Mouse (Mus musculus) forebrain, embryonic 12.5 days (tissue): ENCODE data around the gene Pip5k1b. TPM values are rescaled to one million over a fixed set of nuclear protein-coding genes. Genes with fewer than 3 reads are reported as not detected.

Experiments
- ATAC-seq: fragments of 200-750 bp; cut with Nextera tagmentation; 2 replicates; pipeline ENCODE4 v1.8.0; 2017; ENCODE audit warnings: moderate TSS enrichment; ENCODE audit not compliant: low FRiP score
- H3K27ac ChIP-seq: fragments of 300-500 bp; sonication (generic); 2 replicates; pipeline ENCODE4 v1.5.1; 2016; ENCODE audit warnings: mild to moderate bottlenecking
- H3K27me3 ChIP-seq: fragments of 300-500 bp; sonication (generic); 2 replicates; pipeline ENCODE4 v1.6.1; 2016; ENCODE audit warnings: mild to moderate bottlenecking
- H3K36me3 ChIP-seq: fragments of 300-500 bp; sonication (generic); replicated peaks from 2 replicates; pipeline ENCODE4 v1.6.1; 2016; ENCODE audit warnings: mild to moderate bottlenecking
- H3K4me1 ChIP-seq: fragments of 300-500 bp; sonication (generic); 2 replicates; pipeline ENCODE4 v1.6.1; 2016
- H3K4me2 ChIP-seq: fragments of 300-500 bp; sonication (generic); 2 replicates; pipeline ENCODE4 v1.6.1; 2016; ENCODE audit warnings: mild to moderate bottlenecking, moderate library complexity
- H3K4me3 ChIP-seq: fragments of 300-500 bp; sonication (generic); replicated peaks from 2 replicates; pipeline ENCODE4 v1.5.1; 2016; ENCODE audit warnings: mild to moderate bottlenecking
- H3K9ac ChIP-seq: fragments of 300-500 bp; sonication (generic); 2 replicates; pipeline ENCODE4 v1.6.1; 2016; ENCODE audit warnings: mild to moderate bottlenecking
- H3K9me3 ChIP-seq: fragments of 300-500 bp; sonication (generic); 2 replicates; pipeline ENCODE4 v1.6.1; 2016
- WGBS: fragments of 180-500 bp; shearing (Covaris S2); methylation state at CpG from one replicate; pipeline ENCODE4 v1.1.7; 2016; 5-methylcytosine and 5-hydroxymethylcytosine counted together
- polyA plus RNA-seq: library from polyadenylated mRNA; unstranded; fragments of >200 nt; fragmentation: Nextera tagmentation; extraction: Ambion mirVana; gene quantifications from 2 replicates; pipeline ENCODE4 v1.2.1, GENCODE M21; 2016

The Pip5k1b gene
- polyA plus RNA-seq, 1 experiment from 2014 or later: 1.5 TPM

DNA sequence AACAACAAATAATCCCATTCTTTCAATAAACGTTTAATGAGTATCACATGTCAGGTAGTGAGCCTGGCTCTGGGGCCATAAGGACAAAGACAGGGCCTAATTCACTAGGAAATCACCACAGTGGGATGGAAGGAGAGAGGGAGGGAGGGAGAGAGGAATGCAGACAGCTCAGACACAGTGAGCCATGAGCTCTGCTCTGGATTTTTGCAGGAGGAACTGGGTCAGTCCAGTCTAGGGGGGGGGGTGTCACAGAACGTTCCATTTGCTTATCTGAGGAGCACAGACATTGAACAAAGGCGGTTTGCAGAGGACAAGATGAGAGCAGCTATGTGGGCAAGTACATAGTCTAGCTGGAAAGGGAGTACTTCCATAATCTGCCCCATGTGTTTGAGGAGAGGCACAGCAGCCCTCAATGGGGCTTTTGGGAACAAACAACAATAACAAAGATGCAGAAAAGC lies 103.2 kb downstream of the Pip5k1b start:
- Histone ChIP-seq H3K4me2 (no peak overlapping the region), H3K9ac (no peak overlapping the region), H3K27ac (peak overlapping the region; percentile 69), H3K27me3 (no peaks in the 10 kb centered on the region), H3K4me1 (peaks cover 22% of the 10 kb centered on the region), H3K4me3 (no peak overlapping the region), H3K36me3 (no peaks in the 10 kb centered on the region), H3K9me3 (no peaks in the 10 kb centered on the region)
- ATAC-seq: peak; percentile 76
- 13% methylated on average over 3 of the region's 3 CpGs for WGBS

DNA sequence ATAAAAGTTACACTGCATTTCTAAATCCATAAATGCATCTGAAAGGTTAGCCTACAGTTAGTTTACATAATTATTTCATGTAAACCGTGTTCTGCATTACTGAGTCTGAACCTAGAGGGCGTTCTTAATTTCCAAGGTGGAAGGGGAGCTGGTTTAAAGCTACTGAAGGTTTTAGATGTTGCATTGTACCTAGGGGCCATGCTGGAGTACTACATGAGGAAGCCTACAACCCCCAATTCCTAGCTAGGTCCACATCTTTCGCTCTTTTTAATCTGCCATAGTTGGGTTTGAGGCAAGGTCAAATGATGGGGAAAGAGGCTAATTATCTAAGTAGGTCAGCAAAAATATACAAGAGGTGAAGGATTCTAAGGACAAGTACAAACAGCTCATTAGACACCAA lies 104.0 kb downstream of the Pip5k1b start:
- Histone ChIP-seq H3K27me3 (no peaks in the 10 kb centered on the region), H3K4me3 (no peak overlapping the region), H3K4me1 (peaks cover 22% of the 10 kb centered on the region), H3K36me3 (no peaks in the 10 kb centered on the region), H3K9ac (no peak overlapping the region), H3K4me2 (no peak overlapping the region), H3K9me3 (no peaks in the 10 kb centered on the region), H3K27ac (no peak overlapping the region)
- WGBS: 88% methylated on average over 3 of the region's 3 CpGs
- no peak for ATAC-seq

DNA sequence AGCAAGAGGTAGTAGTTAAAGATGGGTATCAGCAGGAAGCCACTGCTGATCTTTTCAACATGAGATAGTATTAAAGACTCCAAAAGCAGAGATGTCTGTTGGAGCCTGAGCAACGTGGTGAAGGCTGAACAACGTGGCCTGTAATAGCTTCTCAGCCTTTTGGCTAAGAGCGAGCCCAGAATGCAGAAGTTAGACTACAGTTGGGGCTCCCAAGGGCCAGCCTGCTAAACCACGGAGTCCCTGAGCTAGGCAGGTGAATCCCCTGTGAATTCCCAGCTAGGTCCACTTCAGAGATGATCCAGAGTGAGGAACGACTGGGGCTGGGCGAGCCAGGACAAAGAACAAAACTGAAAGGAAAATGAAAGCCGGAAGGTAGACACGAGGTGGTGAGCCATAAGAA lies 104.9 kb downstream of the Pip5k1b start:
- Histone ChIP-seq H3K4me1 (peaks cover 22% of the 10 kb centered on the region), H3K27ac (no peak overlapping the region), H3K27me3 (no peaks in the 10 kb centered on the region), H3K9me3 (no peaks in the 10 kb centered on the region), H3K4me3 (no peak overlapping the region), H3K36me3 (no peaks in the 10 kb centered on the region), H3K4me2 (no peak overlapping the region), H3K9ac (no peak overlapping the region)
- ATAC-seq: no peak
- 94% methylated on average over 8 of the region's 8 CpGs for WGBS

DNA sequence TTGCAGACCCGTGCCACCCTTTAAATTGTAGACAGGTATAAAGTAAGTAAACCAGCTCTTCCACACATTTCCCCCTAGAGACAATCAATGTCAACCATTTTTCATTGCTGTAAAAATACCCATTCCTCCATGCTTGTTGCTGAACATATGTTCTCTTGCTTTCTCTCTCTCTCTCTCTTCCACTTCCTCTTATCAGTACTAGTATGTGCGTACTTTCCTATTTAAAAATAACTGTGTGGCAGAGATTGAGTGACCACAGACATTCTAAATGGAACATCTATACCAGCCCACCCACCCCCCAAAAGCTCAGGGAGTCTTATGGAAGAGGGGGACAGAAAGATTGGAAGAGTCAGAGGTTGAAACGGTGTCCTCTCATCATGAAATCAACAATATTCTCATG lies 111.3 kb downstream of the Pip5k1b start:
- no peak for ATAC-seq
- Histone ChIP-seq H3K9ac (no peak overlapping the region), H3K4me2 (no peak overlapping the region), H3K27me3 (no peaks in the 10 kb centered on the region), H3K9me3 (no peaks in the 10 kb centered on the region), H3K36me3 (no peaks in the 10 kb centered on the region), H3K4me1 (no peaks in the 10 kb centered on the region), H3K4me3 (no peak overlapping the region), H3K27ac (no peak overlapping the region)
- 91% methylated on average over 3 of the region's 3 CpGs for WGBS

DNA sequence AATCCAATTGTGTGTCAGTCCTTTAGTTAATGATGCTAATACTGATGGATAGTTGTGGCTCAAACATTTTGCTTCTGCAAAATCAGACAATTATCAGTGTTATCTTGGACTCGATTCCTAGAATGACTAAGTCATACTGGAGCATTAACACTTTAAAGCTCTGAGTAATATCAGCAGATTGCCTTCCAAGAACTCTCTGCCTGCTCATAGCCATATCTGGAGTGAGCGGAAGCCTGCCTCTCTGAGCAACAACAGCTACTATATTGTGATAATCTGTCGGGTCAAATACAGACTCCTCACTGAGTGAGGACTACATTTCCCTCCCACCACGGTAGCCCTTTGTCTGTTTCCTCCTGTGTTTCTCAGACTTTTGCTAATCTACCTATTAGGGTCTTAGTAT lies 116.0 kb downstream of the Pip5k1b start:
- H3K4me2 ChIP-seq: no peak overlapping the region
- H3K27ac ChIP-seq: no peak overlapping the region
- no peaks in the 10 kb centered on the region for H3K4me1 ChIP-seq
- H3K4me3 ChIP-seq: no peak overlapping the region
- H3K36me3 ChIP-seq: no peaks in the 10 kb centered on the region
- H3K27me3 ChIP-seq: no peaks in the 10 kb centered on the region
- no peaks in the 10 kb centered on the region for H3K9me3 ChIP-seq
- no peak for ATAC-seq
- 71% methylated on average over 4 of the region's 4 CpGs for WGBS
- H3K9ac ChIP-seq: no peak overlapping the region

DNA sequence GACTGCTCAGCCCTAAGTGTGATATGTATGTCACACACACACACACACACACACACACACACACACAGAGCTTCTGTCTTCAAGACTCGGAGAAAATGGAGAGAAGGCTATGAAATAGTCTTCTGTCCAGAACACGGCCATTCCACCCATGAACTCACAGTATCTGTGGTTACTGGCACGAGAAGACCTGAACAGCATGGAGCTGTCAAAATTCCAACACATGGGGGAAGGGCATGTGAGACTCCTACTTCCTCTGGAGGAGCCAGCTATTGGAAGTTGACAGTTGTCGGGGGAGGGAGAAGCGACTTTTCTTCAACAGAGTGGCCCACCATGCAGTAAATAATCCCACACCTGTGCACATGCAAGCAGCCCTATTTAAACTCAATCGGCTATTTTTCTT lies 121.4 kb downstream of the Pip5k1b start:
- 92% methylated on average over 6 of the region's 6 CpGs for WGBS

DNA sequence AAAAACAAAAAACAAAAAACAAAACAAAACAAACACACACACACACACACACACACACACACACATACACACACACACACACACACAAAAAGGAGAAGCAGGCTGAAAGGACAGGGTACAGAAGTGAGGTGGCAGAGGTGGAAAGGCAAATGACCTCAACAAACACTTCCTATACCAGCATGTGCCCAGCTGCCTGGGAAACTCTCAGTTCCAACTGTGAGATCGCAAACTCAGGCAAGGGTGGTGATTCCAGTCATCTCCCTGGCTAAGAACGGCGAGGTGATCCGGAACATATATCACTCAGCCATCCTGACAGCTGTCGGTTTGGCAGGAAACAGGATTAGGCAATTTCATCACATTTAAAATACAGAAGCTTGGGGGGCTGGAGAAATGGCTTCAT lies 123.2 kb downstream of the Pip5k1b start:
- Histone ChIP-seq H3K27me3 (no peaks in the 10 kb centered on the region), H3K27ac (no peak overlapping the region), H3K4me3 (no peak overlapping the region), H3K36me3 (no peaks in the 10 kb centered on the region), H3K9me3 (no peaks in the 10 kb centered on the region), H3K4me1 (no peaks in the 10 kb centered on the region), H3K9ac (no peak overlapping the region), H3K4me2 (no peak overlapping the region)
- no peak for ATAC-seq
- 90% methylated on average over 5 of the region's 5 CpGs for WGBS

More for the DNA sequence above, 121.4 kb downstream of the Pip5k1b start:
- Histone ChIP-seq H3K4me3 (no peak overlapping the region), H3K27ac (no peak overlapping the region), H3K4me2 (no peak overlapping the region), H3K4me1 (no peaks in the 10 kb centered on the region), H3K27me3 (no peaks in the 10 kb centered on the region), H3K9ac (no peak overlapping the region), H3K9me3 (no peaks in the 10 kb centered on the region), H3K36me3 (no peaks in the 10 kb centered on the region)
- ATAC-seq: no peak

DNA sequence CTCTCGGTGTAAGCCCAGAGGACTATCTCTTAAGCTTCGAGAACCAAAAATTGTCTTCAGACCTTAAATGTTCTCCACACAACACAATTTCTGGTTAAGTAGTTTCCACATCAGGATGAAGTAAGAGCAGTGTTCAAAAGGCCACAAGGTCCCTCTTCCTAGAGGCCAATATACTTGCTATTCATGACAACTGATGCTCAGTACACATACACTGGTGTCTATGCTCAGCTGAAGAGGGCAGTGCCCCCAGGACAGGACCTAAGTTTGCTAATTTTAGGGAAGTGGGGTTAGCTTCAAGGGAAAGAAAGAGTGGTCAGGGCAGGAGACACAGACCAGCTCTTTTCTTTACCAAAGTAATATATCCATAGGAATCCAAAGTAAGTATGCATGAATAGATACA lies 124.3 kb downstream of the Pip5k1b start:
- no peak overlapping the region for H3K9ac ChIP-seq
- no peaks in the 10 kb centered on the region for H3K27me3 ChIP-seq
- no peak for ATAC-seq
- H3K9me3 ChIP-seq: no peaks in the 10 kb centered on the region
- no peak overlapping the region for H3K4me2 ChIP-seq
- no peak overlapping the region for H3K27ac ChIP-seq
- no peaks in the 10 kb centered on the region for H3K4me1 ChIP-seq
- WGBS: 95% methylated on average over 2 of the region's 2 CpGs
- no peak overlapping the region for H3K4me3 ChIP-seq
- no peaks in the 10 kb centered on the region for H3K36me3 ChIP-seq

DNA sequence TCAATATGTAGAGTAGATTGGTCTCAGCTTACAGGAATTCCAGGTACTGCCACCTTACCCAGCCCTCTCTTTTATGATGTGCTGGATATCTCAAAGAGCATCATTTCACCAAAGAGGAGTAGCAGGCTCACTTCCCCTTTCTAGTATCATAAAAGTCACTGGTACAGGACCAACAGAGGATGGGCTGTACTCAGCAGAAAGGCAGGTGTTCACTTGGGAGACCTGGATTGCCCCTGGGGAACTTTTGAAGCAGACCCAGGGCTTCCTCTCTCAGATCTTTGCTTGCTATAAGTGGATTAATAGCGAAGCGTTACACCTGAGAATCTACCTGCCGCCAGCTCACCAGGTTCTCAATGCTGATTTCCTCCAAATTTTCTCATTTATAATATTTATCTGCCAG lies 127.7 kb downstream of the Pip5k1b start:
- no peaks in the 10 kb centered on the region for H3K27me3 ChIP-seq
- no peak overlapping the region for H3K27ac ChIP-seq
- no peak overlapping the region for H3K4me2 ChIP-seq
- no peaks in the 10 kb centered on the region for H3K4me1 ChIP-seq
- H3K9ac ChIP-seq: no peak overlapping the region
- no peak for ATAC-seq
- WGBS: 94% methylated on average over 3 of the region's 3 CpGs
- no peak overlapping the region for H3K4me3 ChIP-seq
- no peaks in the 10 kb centered on the region for H3K36me3 ChIP-seq
- no peaks in the 10 kb centered on the region for H3K9me3 ChIP-seq

DNA sequence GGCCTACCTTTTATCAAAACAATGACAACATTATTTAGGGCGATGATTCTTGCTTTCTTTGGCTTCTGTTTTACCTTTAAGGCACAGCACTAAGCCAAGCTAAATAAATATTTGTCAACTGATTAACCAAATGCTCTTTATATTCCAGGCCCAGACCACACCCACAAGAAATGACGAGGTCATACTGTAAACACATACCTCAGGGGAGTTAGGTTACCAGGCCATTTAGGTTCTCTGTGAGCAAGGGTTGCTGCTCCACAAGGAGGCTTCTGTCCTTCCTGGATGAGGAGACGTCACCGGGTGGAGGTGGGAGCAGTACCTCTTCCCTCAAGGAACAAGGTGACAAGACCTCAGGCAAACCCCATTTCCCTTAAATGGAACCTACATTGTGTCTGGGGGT lies 128.4 kb downstream of the Pip5k1b start:
- 81% methylated on average over 4 of the region's 4 CpGs for WGBS

DNA sequence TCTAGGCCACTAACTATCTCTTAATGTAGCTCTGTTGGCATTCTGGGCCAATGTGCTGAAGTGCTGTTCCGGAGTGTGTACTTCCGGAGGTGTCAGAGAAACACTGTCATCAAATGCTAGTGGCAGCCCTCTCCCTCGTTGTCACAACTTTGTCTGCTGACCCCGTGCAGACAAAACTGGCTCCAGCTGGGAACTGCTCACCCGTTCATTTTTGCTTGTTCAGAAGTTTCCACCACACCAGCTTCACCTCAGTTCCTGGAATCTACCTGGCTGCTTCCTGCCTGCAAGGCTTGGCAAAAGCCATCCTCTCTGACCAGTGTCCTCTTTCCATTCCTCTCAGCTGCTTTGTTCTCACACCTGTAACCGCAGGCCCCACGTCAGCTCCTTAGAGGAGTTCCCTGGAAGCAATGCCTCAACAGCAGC lies 128.9 kb downstream of the Pip5k1b start:
- H3K36me3 ChIP-seq: no peaks in the 10 kb centered on the region

More for the DNA sequence above, 128.4 kb downstream of the Pip5k1b start:
- H3K4me3 ChIP-seq: no peak overlapping the region
- ATAC-seq: no peak
- H3K27ac ChIP-seq: no peak overlapping the region
- H3K4me1 ChIP-seq: no peaks in the 10 kb centered on the region
- no peak overlapping the region for H3K4me2 ChIP-seq
- H3K36me3 ChIP-seq: no peaks in the 10 kb centered on the region
- H3K9ac ChIP-seq: no peak overlapping the region
- no peaks in the 10 kb centered on the region for H3K27me3 ChIP-seq
- no peaks in the 10 kb centered on the region for H3K9me3 ChIP-seq

DNA sequence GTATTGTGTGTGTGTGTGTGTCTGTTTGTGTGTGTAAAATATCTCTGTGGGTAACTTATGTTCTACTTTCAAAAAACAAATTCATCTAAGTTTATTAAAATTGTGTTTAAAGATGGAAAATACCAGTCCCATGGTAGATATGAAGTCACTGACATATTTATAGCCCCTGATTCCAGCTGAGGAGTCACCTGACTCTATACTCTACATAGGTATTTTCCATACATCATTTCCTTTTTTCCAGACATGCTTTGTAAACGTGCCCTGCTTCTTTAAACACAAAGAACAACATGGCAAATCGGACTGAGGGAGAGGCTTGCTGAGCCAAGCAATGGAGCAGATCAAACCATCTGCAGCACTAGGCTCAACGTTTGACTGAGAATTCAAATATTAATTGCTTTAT lies 137.6 kb downstream of the Pip5k1b start:
- Histone ChIP-seq H3K9ac (no peak overlapping the region), H3K4me3 (no peak overlapping the region), H3K9me3 (no peaks in the 10 kb centered on the region), H3K4me1 (no peaks in the 10 kb centered on the region), H3K27ac (no peak overlapping the region), H3K4me2 (no peak overlapping the region), H3K27me3 (no peaks in the 10 kb centered on the region), H3K36me3 (no peaks in the 10 kb centered on the region)
- ATAC-seq: no peak
- 76% methylated on average over 3 of the region's 3 CpGs for WGBS

More for the DNA sequence above, 128.9 kb downstream of the Pip5k1b start:
- H3K27ac ChIP-seq: no peak overlapping the region
- H3K4me2 ChIP-seq: no peak overlapping the region
- H3K9me3 ChIP-seq: no peaks in the 10 kb centered on the region
- no peak for ATAC-seq
- H3K4me3 ChIP-seq: no peak overlapping the region
- no peak overlapping the region for H3K9ac ChIP-seq
- 91% methylated on average over 7 of the region's 7 CpGs for WGBS
- H3K27me3 ChIP-seq: no peaks in the 10 kb centered on the region
- no peaks in the 10 kb centered on the region for H3K4me1 ChIP-seq

DNA sequence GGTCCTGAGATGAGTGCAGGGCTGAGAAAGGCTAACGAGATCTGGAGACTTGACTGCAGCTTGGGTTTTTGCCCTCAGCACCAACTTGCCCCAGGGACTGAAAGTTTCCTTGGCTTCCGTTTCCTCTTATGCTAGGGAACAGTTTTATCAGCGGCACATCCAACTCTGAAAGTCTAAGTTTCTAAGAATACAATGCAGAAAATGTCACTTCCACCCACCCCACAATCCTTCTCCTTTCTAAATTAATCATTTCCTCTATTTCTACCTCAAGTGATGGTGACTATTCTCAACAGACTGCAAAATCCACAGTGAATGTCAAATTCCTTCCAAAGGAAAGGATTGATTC lies 138.0 kb downstream of the Pip5k1b start:
- no peak overlapping the region for H3K4me3 ChIP-seq
- no peak overlapping the region for H3K9ac ChIP-seq
- H3K9me3 ChIP-seq: no peaks in the 10 kb centered on the region
- H3K27me3 ChIP-seq: no peaks in the 10 kb centered on the region
- H3K36me3 ChIP-seq: no peaks in the 10 kb centered on the region
- 87% methylated on average over 3 of the region's 3 CpGs for WGBS
- no peaks in the 10 kb centered on the region for H3K4me1 ChIP-seq
- no peak overlapping the region for H3K27ac ChIP-seq
- ATAC-seq: no peak
- H3K4me2 ChIP-seq: no peak overlapping the region
